Mouse (Mus musculus): ENCODE results near the gene Syt1. TPM values are rescaled to one million over a fixed set of nuclear protein-coding genes. Genes with fewer than 3 reads are reported as not detected.

Syt1 gene
- polyA plus RNA-seq, 1 experiment from 2014 or later, result 130 TPM

- 64% methylated on average over 7 of the region's 7 CpGs for WGBS
Observed at GRCm38 (mm10) chr10:108504925-108505324, 505.9 kb downstream of the Syt1 start.

GRCm38 (mm10) chr10:108504128-108504870 is 506.5 kb downstream of the Syt1 start:
- WGBS, result 68% methylated on average over 21 of the region's 21 CpGs
- H3K4me3 ChIP-seq (ENCODE audit: low read depth, low read length), result no peak overlapping the region
- no peaks in the 10 kb centered on the region for H3K4me1 ChIP-seq (ENCODE audit: control insufficient read depth, insufficient read depth, low read length)
- H3K27ac ChIP-seq (ENCODE audit: low read depth, low read length), result no peak overlapping the region
- no peaks in the 10 kb centered on the region for H3K36me3 ChIP-seq (ENCODE audit: control insufficient read depth, insufficient read depth, low read length)
- no peaks in the 10 kb centered on the region for H3K9me3 ChIP-seq (ENCODE audit: control insufficient read depth, low read length)
- no peak overlapping the region for H3K4me2 ChIP-seq (ENCODE audit: low read depth, low read length)
- H3K27me3 ChIP-seq (ENCODE audit: control insufficient read depth, insufficient read depth, low read length), result no peaks in the 10 kb centered on the region
- no peak for ATAC-seq (ENCODE audit: low read depth)
- no peak overlapping the region for H3K9ac ChIP-seq (replicated peaks; ENCODE audit: low read depth, low read length)

More at GRCm38 (mm10) chr10:108504925-108505324, 505.9 kb downstream of the Syt1 start:
- Histone ChIP-seq H3K27ac (ENCODE audit: low read depth, low read length) (no peak overlapping the region; the same call in 1 of the 2 replicates), H3K9ac (replicated peaks; ENCODE audit: low read depth, low read length) (no peak overlapping the region), H3K4me2 (ENCODE audit: low read depth, low read length) (no peak overlapping the region), H3K9me3 (ENCODE audit: control insufficient read depth, low read length) (no peaks in the 10 kb centered on the region), H3K4me3 (ENCODE audit: low read depth, low read length) (no peak overlapping the region), H3K4me1 (ENCODE audit: control insufficient read depth, insufficient read depth, low read length) (no peaks in the 10 kb centered on the region), H3K27me3 (ENCODE audit: control insufficient read depth, insufficient read depth, low read length) (no peaks in the 10 kb centered on the region), H3K36me3 (ENCODE audit: control insufficient read depth, insufficient read depth, low read length) (no peaks in the 10 kb centered on the region)
- no peak for ATAC-seq (ENCODE audit: low read depth)

GRCm38 (mm10) chr10:108490231-108490630 is 520.6 kb downstream of the Syt1 start:
- Histone ChIP-seq H3K4me3 (ENCODE audit: low read depth, low read length) (no peak overlapping the region), H3K9me3 (ENCODE audit: control insufficient read depth, low read length) (no peaks in the 10 kb centered on the region), H3K27ac (ENCODE audit: low read depth, low read length) (no peak overlapping the region), H3K4me2 (ENCODE audit: low read depth, low read length) (no peak overlapping the region), H3K36me3 (ENCODE audit: control insufficient read depth, insufficient read depth, low read length) (no peaks in the 10 kb centered on the region), H3K9ac (replicated peaks; ENCODE audit: low read depth, low read length) (no peak overlapping the region), H3K27me3 (ENCODE audit: control insufficient read depth, insufficient read depth, low read length) (no peaks in the 10 kb centered on the region), H3K4me1 (ENCODE audit: control insufficient read depth, insufficient read depth, low read length) (no peaks in the 10 kb centered on the region)
- 74% methylated on average over 7 of the region's 7 CpGs for WGBS
- no peak for ATAC-seq (ENCODE audit: low read depth)

- 74% methylated on average over 10 of the region's 10 CpGs for WGBS
- Histone ChIP-seq H3K4me1 (ENCODE audit: control insufficient read depth, insufficient read depth, low read length) (no peaks in the 10 kb centered on the region), H3K9ac (replicated peaks; ENCODE audit: low read depth, low read length) (no peak overlapping the region), H3K9me3 (ENCODE audit: control insufficient read depth, low read length) (no peaks in the 10 kb centered on the region), H3K27me3 (ENCODE audit: control insufficient read depth, insufficient read depth, low read length) (no peaks in the 10 kb centered on the region), H3K4me2 (ENCODE audit: low read depth, low read length) (no peak overlapping the region), H3K27ac (ENCODE audit: low read depth, low read length) (no peak overlapping the region), H3K36me3 (ENCODE audit: control insufficient read depth, insufficient read depth, low read length) (no peaks in the 10 kb centered on the region), H3K4me3 (ENCODE audit: low read depth, low read length) (no peak overlapping the region)
- ATAC-seq (ENCODE audit: low read depth), result no peak
Observed at GRCm38 (mm10) chr10:108483991-108484390, 526.8 kb downstream of the Syt1 start.

- Histone ChIP-seq H3K9ac (replicated peaks; ENCODE audit: low read depth, low read length) (no peak overlapping the region), H3K4me3 (ENCODE audit: low read depth, low read length) (no peak overlapping the region), H3K4me1 (ENCODE audit: control insufficient read depth, insufficient read depth, low read length) (no peaks in the 10 kb centered on the region), H3K36me3 (ENCODE audit: control insufficient read depth, insufficient read depth, low read length) (no peaks in the 10 kb centered on the region), H3K4me2 (ENCODE audit: low read depth, low read length) (no peak overlapping the region), H3K27me3 (ENCODE audit: control insufficient read depth, insufficient read depth, low read length) (no peaks in the 10 kb centered on the region), H3K27ac (ENCODE audit: low read depth, low read length) (no peak overlapping the region), H3K9me3 (ENCODE audit: control insufficient read depth, low read length) (no peaks in the 10 kb centered on the region)
- 68% methylated on average over 11 of the region's 11 CpGs for WGBS
- ATAC-seq (ENCODE audit: low read depth), result no peak
Observed at GRCm38 (mm10) chr10:108480146-108480850, 530.5 kb downstream of the Syt1 start.

GRCm38 (mm10) chr10:108470319-108470955 is 540.3 kb downstream of the Syt1 start:
- Histone ChIP-seq H3K9me3 (ENCODE audit: control insufficient read depth, low read length) (no peaks in the 10 kb centered on the region), H3K27ac (ENCODE audit: low read depth, low read length) (0 out of 2 replicates have a peak overlapping the region, but pooled peaks have one; percentile 28), H3K9ac (replicated peaks; ENCODE audit: low read depth, low read length) (no peak overlapping the region), H3K27me3 (ENCODE audit: control insufficient read depth, insufficient read depth, low read length) (no peaks in the 10 kb centered on the region), H3K4me2 (ENCODE audit: low read depth, low read length) (no peak overlapping the region), H3K4me1 (ENCODE audit: control insufficient read depth, insufficient read depth, low read length) (no peaks in the 10 kb centered on the region), H3K4me3 (ENCODE audit: low read depth, low read length) (no peak overlapping the region), H3K36me3 (ENCODE audit: control insufficient read depth, insufficient read depth, low read length) (no peaks in the 10 kb centered on the region)
- no peak for ATAC-seq (ENCODE audit: low read depth)
- 22% methylated on average over 6 of the region's 6 CpGs for WGBS

GRCm38 (mm10) chr10:108466539-108466938 is 544.2 kb downstream of the Syt1 start:
- no peak for ATAC-seq (ENCODE audit: low read depth)
- Histone ChIP-seq H3K4me1 (ENCODE audit: control insufficient read depth, insufficient read depth, low read length) (no peaks in the 10 kb centered on the region), H3K4me2 (ENCODE audit: low read depth, low read length) (no peak overlapping the region), H3K9ac (replicated peaks; ENCODE audit: low read depth, low read length) (no peak overlapping the region), H3K4me3 (ENCODE audit: low read depth, low read length) (no peak overlapping the region), H3K27me3 (ENCODE audit: control insufficient read depth, insufficient read depth, low read length) (no peaks in the 10 kb centered on the region), H3K36me3 (ENCODE audit: control insufficient read depth, insufficient read depth, low read length) (no peaks in the 10 kb centered on the region), H3K9me3 (ENCODE audit: control insufficient read depth, low read length) (no peaks in the 10 kb centered on the region), H3K27ac (ENCODE audit: low read depth, low read length) (no peak overlapping the region)
- WGBS, result 77% methylated on average over 8 of the region's 8 CpGs

GRCm38 (mm10) chr10:108461862-108462261 is 548.9 kb downstream of the Syt1 start:
- WGBS, result 79% methylated on average over 2 of the region's 2 CpGs
- Histone ChIP-seq H3K36me3 (ENCODE audit: control insufficient read depth, insufficient read depth, low read length) (no peaks in the 10 kb centered on the region), H3K4me1 (ENCODE audit: control insufficient read depth, insufficient read depth, low read length) (no peaks in the 10 kb centered on the region), H3K9me3 (ENCODE audit: control insufficient read depth, low read length) (no peaks in the 10 kb centered on the region), H3K9ac (replicated peaks; ENCODE audit: low read depth, low read length) (no peak overlapping the region), H3K4me2 (ENCODE audit: low read depth, low read length) (no peak overlapping the region), H3K27me3 (ENCODE audit: control insufficient read depth, insufficient read depth, low read length) (no peaks in the 10 kb centered on the region), H3K4me3 (ENCODE audit: low read depth, low read length) (no peak overlapping the region), H3K27ac (ENCODE audit: low read depth, low read length) (no peak overlapping the region)
- ATAC-seq (ENCODE audit: low read depth), result no peak

- no peak overlapping the region for H3K4me2 ChIP-seq (ENCODE audit: low read depth, low read length)
- no peaks in the 10 kb centered on the region for H3K4me1 ChIP-seq (ENCODE audit: control insufficient read depth, insufficient read depth, low read length)
- 92% methylated on average over 2 of the region's 2 CpGs for WGBS
- no peaks in the 10 kb centered on the region for H3K36me3 ChIP-seq (ENCODE audit: control insufficient read depth, insufficient read depth, low read length)
- no peak overlapping the region for H3K9ac ChIP-seq (replicated peaks; ENCODE audit: low read depth, low read length)
- ATAC-seq (ENCODE audit: low read depth), result no peak
- no peaks in the 10 kb centered on the region for H3K9me3 ChIP-seq (ENCODE audit: control insufficient read depth, low read length)
- H3K27ac ChIP-seq (ENCODE audit: low read depth, low read length), result no peak overlapping the region
- no peaks in the 10 kb centered on the region for H3K27me3 ChIP-seq (ENCODE audit: control insufficient read depth, insufficient read depth, low read length)
- H3K4me3 ChIP-seq (ENCODE audit: low read depth, low read length), result no peak overlapping the region
Observed at GRCm38 (mm10) chr10:108457054-108457453, 553.7 kb downstream of the Syt1 start.

Data from neural tube, embryonic 14.5 days (tissue).